2 mouse cellular contexts compared by ENCODE assay signal in the genomic region with DNA sequence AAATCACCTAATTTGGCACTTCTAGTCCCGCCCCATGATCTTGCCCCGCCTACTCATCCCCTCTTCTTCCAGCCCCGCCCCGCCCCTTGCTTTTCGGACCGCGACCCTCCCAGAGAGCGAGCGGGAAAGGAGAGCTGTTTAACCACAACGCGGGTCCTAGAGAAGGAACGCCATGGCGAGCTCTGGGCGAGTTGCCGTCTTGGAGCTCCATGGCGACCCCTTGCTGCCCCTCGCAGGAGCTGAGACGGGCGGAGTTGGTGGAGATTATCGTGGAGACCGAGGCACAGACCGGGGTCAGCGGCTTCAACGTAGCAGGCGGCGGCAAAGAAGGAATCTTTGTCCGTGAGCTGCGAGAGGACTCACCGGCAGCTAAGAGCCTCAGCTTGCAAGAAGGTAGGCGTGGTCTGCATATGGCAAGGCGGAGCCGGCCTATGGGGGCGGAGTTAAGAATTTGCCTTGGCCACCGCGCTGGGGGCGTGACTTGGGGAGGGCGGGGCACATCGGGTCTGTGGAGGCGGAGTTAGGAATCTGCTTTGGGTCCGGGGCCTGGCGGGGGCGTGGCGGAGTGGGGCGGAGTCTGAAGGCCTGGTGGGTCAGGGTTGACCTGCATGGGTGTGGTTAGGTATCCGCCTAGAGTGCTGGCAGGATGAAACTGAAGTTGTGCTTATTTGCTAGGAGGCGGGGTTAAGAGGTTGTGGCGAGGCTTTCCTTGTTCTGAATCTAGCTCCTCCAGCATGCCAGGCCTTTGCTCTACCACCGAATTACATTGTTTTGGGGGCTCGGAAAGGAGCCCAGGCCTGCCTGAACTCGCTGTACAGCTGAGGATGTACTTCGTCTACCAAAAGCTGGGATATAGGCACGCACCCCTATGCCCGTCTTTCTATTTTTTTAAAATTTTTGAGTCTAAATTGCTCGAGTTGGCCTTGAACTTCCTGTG.
TF ChIP-seq lines count a peak whose summit lies in the region.

No protein-coding gene starts in this region.

TF ChIP-seq in C2C12, 6 proteins besides CTCF, POLR2A, EP300 and RAD21:
- TF ChIP-seq MAX (IDR thresholded peaks at IDR 0.05) (no peak), CEBPB (IDR thresholded peaks at IDR 0.05; ENCODE audit: low read depth) (no peak), MYOD1 (IDR thresholded peaks at IDR 0.05; ENCODE audit: control insufficient read depth, insufficient read length, low read depth) (no peak), USF1 (IDR thresholded peaks at IDR 0.05; ENCODE audit: low read depth) (no peak), FOSL1 (IDR thresholded peaks at IDR 0.05; ENCODE audit: insufficient read depth, low read length, poor library complexity, severe bottlenecking) (no peak), MYOG (IDR thresholded peaks at IDR 0.05; ENCODE audit: control insufficient read depth, extremely low read depth, insufficient read length) (no peak)
TF ChIP-seq in C2C12: peak in this region for 0.

TF ChIP-seq in myocyte, 11 proteins besides CTCF, POLR2A, EP300 and RAD21:
- TF ChIP-seq SRF (IDR thresholded peaks at IDR 0.05; ENCODE audit: control insufficient read depth, insufficient read length, low read depth), result peak; percentile 45
- no peak for TF ChIP-seq CEBPB (IDR thresholded peaks at IDR 0.05; ENCODE audit: insufficient read depth, poor library complexity, severe bottlenecking)
- TF ChIP-seq POLR2AphosphoS2 (IDR thresholded peaks at IDR 0.05; ENCODE audit: insufficient read length, low read depth), result peak; percentile 95
